Mouse (Mus musculus) stomach, embryonic 14.5 days (tissue): ENCODE measurements around the gene Tmem260. TPM values are rescaled to one million over a fixed set of nuclear protein-coding genes. Genes with fewer than 3 reads are reported as not detected.

ENCODE experiments used
- ATAC-seq: fragments of 200-750 bp; cut with Nextera tagmentation; 2 replicates; pipeline ENCODE4 v1.8.0; 2017; ENCODE audit warnings: low read depth, moderate TSS enrichment; ENCODE audit not compliant: insufficient number of reproducible peaks, insufficient read depth, low FRiP score
- H3K27ac ChIP-seq: fragments of 300-500 bp; sonication (generic); 2 replicates; pipeline ENCODE4 v1.5.1; 2014; ENCODE audit warnings: mild to moderate bottlenecking, low read length, moderate library complexity, mixed read lengths
- H3K27me3 ChIP-seq: fragments of 300-500 bp; sonication (generic); 2 replicates; pipeline ENCODE4 v1.6.1; 2014; ENCODE audit warnings: low read length, control low read depth, mixed read lengths; ENCODE audit not compliant: control insufficient read depth, insufficient read depth
- H3K36me3 ChIP-seq: fragments of 300-500 bp; sonication (generic); 2 replicates; pipeline ENCODE4 v1.6.1; 2014; ENCODE audit warnings: mild to moderate bottlenecking, control low read depth, low read length, moderate library complexity, mixed read lengths; ENCODE audit not compliant: control insufficient read depth, insufficient read depth
- H3K4me1 ChIP-seq: fragments of 300-500 bp; sonication (generic); 2 replicates; pipeline ENCODE4 v1.6.1; 2014; ENCODE audit warnings: low read length, control low read depth, mixed read lengths; ENCODE audit not compliant: control insufficient read depth, insufficient read depth
- H3K4me2 ChIP-seq: fragments of 300-500 bp; sonication (generic); replicated peaks from 2 replicates; pipeline ENCODE4 v1.6.1; 2014; ENCODE audit warnings: low read depth, low read length, control low read depth
- H3K4me3 ChIP-seq: fragments of 300-500 bp; sonication (generic); 2 replicates; pipeline ENCODE4 v1.5.1; 2014; ENCODE audit warnings: low read depth, low read length, control low read depth
- H3K9ac ChIP-seq: fragments of 300-500 bp; sonication (generic); replicated peaks from 2 replicates; pipeline ENCODE4 v1.6.1; 2014; ENCODE audit warnings: low read depth, mild to moderate bottlenecking, control low read depth, low read length, moderate library complexity, mixed read lengths
- H3K9me3 ChIP-seq: fragments of 300-500 bp; sonication (generic); 2 replicates; pipeline ENCODE4 v1.6.1; 2016; ENCODE audit warnings: low read depth, low read length, control low read depth; ENCODE audit not compliant: control insufficient read depth
- WGBS: fragments of 180-500 bp; shearing (Covaris S2); extraction: QIAGEN DNeasy Blood & Tissue Kit; methylation state at CpG from one replicate; pipeline ENCODE4 v1.1.7; 2014; 5-methylcytosine and 5-hydroxymethylcytosine counted together
- polyA plus RNA-seq: library from polyadenylated mRNA; unstranded; fragments of >200 nt; fragmentation: Nextera tagmentation; extraction: Ambion mirVana; gene quantifications from 2 replicates; pipeline ENCODE4 v1.2.1, GENCODE M21; 2014

The Tmem260 gene
- 27.1 and 29.2 TPM in 2 replicates for polyA plus RNA-seq

- under 1% methylated on average over 68 of the region's 69 CpGs for WGBS
- peak within 1 kb of the TSS; percentile 88 for H3K4me3 ChIP-seq
- H3K9me3 ChIP-seq, result no peaks in the 10 kb centered on the region
- ATAC-seq, result peak; percentile 98
- peak within 1 kb of the TSS; percentile 75 for H3K27ac ChIP-seq
- H3K4me1 ChIP-seq, result peaks cover 9% of the 10 kb centered on the region; the same call in 1 of the 2 replicates
- peak within 1 kb of the TSS; percentile 80 for H3K4me2 ChIP-seq
- H3K9ac ChIP-seq, result peak within 1 kb of the TSS; percentile 93
- H3K36me3 ChIP-seq, result no peaks in the 10 kb centered on the region
- H3K27me3 ChIP-seq, result no peaks in the 10 kb centered on the region
Observed at GRCm38 (mm10) chr14:48445984-48446683, at the start of gene Tmem260. Tmem260 (plus strand) TSS chr14:48446124.

GRCm38 (mm10) chr14:48406086-48406485, 39.8 kb upstream of the Tmem260 start:
- Histone ChIP-seq H3K9ac (no peak overlapping the region), H3K4me3 (no peak overlapping the region), H3K36me3 (no peaks in the 10 kb centered on the region), H3K4me1 (no peaks in the 10 kb centered on the region), H3K4me2 (no peak overlapping the region), H3K27ac (no peak overlapping the region), H3K9me3 (no peaks in the 10 kb centered on the region), H3K27me3 (no peaks in the 10 kb centered on the region)
- WGBS, result 88% methylated on average over 13 of the region's 13 CpGs
- ATAC-seq, result no peak

GRCm38 (mm10) chr14:48417064-48417463, 28.9 kb upstream of the Tmem260 start:
- no peak for ATAC-seq
- H3K4me3 ChIP-seq, result no peak overlapping the region
- H3K9me3 ChIP-seq, result no peaks in the 10 kb centered on the region
- H3K4me2 ChIP-seq, result no peak overlapping the region
- H3K36me3 ChIP-seq, result no peaks in the 10 kb centered on the region
- peaks cover 7% of the 10 kb centered on the region; the same call in 1 of the 2 replicates for H3K4me1 ChIP-seq
- WGBS, result 80% methylated on average over 3 of the region's 3 CpGs
- H3K9ac ChIP-seq, result no peak overlapping the region
- H3K27me3 ChIP-seq, result no peaks in the 10 kb centered on the region
- no peak overlapping the region for H3K27ac ChIP-seq

GRCm38 (mm10) chr14:48418264-48418663, 27.7 kb upstream of the Tmem260 start:
- H3K4me2 ChIP-seq, result no peak overlapping the region
- H3K9ac ChIP-seq, result no peak overlapping the region
- H3K4me1 ChIP-seq, result peaks cover 9% of the 10 kb centered on the region; the same call in 1 of the 2 replicates
- no peaks in the 10 kb centered on the region for H3K9me3 ChIP-seq
- H3K4me3 ChIP-seq, result no peak overlapping the region
- no peaks in the 10 kb centered on the region for H3K27me3 ChIP-seq
- no peaks in the 10 kb centered on the region for H3K36me3 ChIP-seq
- WGBS, result 48% methylated on average over 3 of the region's 3 CpGs
- H3K27ac ChIP-seq, result no peak overlapping the region
- no peak for ATAC-seq

GRCm38 (mm10) chr14:48418672-48419071, 27.3 kb upstream of the Tmem260 start:
- Histone ChIP-seq H3K4me2 (no peak overlapping the region), H3K27ac (no peak overlapping the region), H3K27me3 (no peaks in the 10 kb centered on the region), H3K36me3 (no peaks in the 10 kb centered on the region), H3K9ac (no peak overlapping the region), H3K9me3 (no peaks in the 10 kb centered on the region), H3K4me3 (no peak overlapping the region), H3K4me1 (peaks cover 9% of the 10 kb centered on the region; the same call in 1 of the 2 replicates)
- 85% methylated on average over 5 of the region's 5 CpGs for WGBS
- ATAC-seq, result no peak

- ATAC-seq, result no peak
- no peaks in the 10 kb centered on the region for H3K27me3 ChIP-seq
- WGBS, result 14% methylated on average over 6 of the region's 6 CpGs
- no peak overlapping the region for H3K9ac ChIP-seq
- peaks cover 9% of the 10 kb centered on the region; the same call in 1 of the 2 replicates for H3K4me1 ChIP-seq
- H3K27ac ChIP-seq, result no peak overlapping the region
- no peak overlapping the region for H3K4me3 ChIP-seq
- H3K36me3 ChIP-seq, result no peaks in the 10 kb centered on the region
- no peaks in the 10 kb centered on the region for H3K9me3 ChIP-seq
- H3K4me2 ChIP-seq, result peak overlapping the region; percentile 20; the same call in 1 of the 2 replicates
Observed at GRCm38 (mm10) chr14:48421476-48421875, 24.4 kb upstream of the Tmem260 start.

GRCm38 (mm10) chr14:48421996-48422395, 23.9 kb upstream of the Tmem260 start:
- H3K4me2 ChIP-seq, result peak overlapping the region; percentile 20; the same call in 1 of the 2 replicates
- H3K27me3 ChIP-seq, result no peaks in the 10 kb centered on the region
- H3K9me3 ChIP-seq, result no peaks in the 10 kb centered on the region
- peak; percentile 69; the same call in 1 of the 2 replicates for ATAC-seq
- peaks cover 9% of the 10 kb centered on the region; the same call in 1 of the 2 replicates for H3K4me1 ChIP-seq
- H3K9ac ChIP-seq, result no peak overlapping the region
- no peak overlapping the region for H3K27ac ChIP-seq
- no peak overlapping the region for H3K4me3 ChIP-seq
- 16% methylated on average over 6 of the region's 6 CpGs for WGBS
- H3K36me3 ChIP-seq, result no peaks in the 10 kb centered on the region

- no peak for ATAC-seq
Observed at GRCm38 (mm10) chr14:48422436-48422835, 23.5 kb upstream of the Tmem260 start.

More at GRCm38 (mm10) chr14:48422436-48422835, 23.5 kb upstream of the Tmem260 start:
- Histone ChIP-seq H3K9ac (no peak overlapping the region), H3K4me2 (peak overlapping the region; percentile 20; the same call in 1 of the 2 replicates), H3K4me3 (no peak overlapping the region), H3K36me3 (no peaks in the 10 kb centered on the region), H3K27ac (no peak overlapping the region), H3K27me3 (no peaks in the 10 kb centered on the region), H3K9me3 (no peaks in the 10 kb centered on the region), H3K4me1 (peaks cover 9% of the 10 kb centered on the region; the same call in 1 of the 2 replicates)
- 44% methylated on average over 4 of the region's 4 CpGs for WGBS
